Mouse (Mus musculus) C2C12 (cell line): Measurements from ENCODE around the gene Tnip2. TPM values are rescaled to one million over a fixed set of nuclear protein-coding genes. Genes with fewer than 3 reads are reported as not detected.

Experiments
- H3K27me3 ChIP-seq: one replicate; pipeline ENCODE4 v1.6.1; 2011; ENCODE audit not compliant: control insufficient read depth, insufficient read depth, insufficient read length
- H3K36me3 ChIP-seq: one replicate; pipeline ENCODE4 v1.6.1; 2011; ENCODE audit not compliant: control insufficient read depth, insufficient read depth
- H3K4me3 ChIP-seq: one replicate; pipeline ENCODE4 v1.5.1; 2011; ENCODE audit warnings: mild to moderate bottlenecking, control low read depth; ENCODE audit not compliant: poor library complexity, insufficient read depth, severe bottlenecking
- H3K79me2 ChIP-seq: one replicate; pipeline ENCODE4 v1.6.1; 2011; ENCODE audit not compliant: control insufficient read depth, insufficient read depth
- H3K79me3 ChIP-seq: one replicate; pipeline ENCODE4 v1.6.1; 2011; ENCODE audit warnings: low read depth, control low read depth
- H3ac ChIP-seq: one replicate; pipeline ENCODE3; 2011; ENCODE audit warnings: low read depth; ENCODE audit not compliant: control insufficient read depth, insufficient read length
- CEBPB ChIP-seq: IDR thresholded peaks from one replicate; pipeline ENCODE4 v1.6.1; 2011; ENCODE audit warnings: low read depth, mild to moderate bottlenecking, control low read depth, moderate library complexity
- CTCF ChIP-seq: IDR thresholded peaks from one replicate; pipeline ENCODE4 v1.5.1; 2011; ENCODE audit not compliant: control insufficient read depth, insufficient read depth, insufficient read length
- FOSL1 ChIP-seq: IDR thresholded peaks from one replicate; pipeline ENCODE4 v1.8.0; 2011; ENCODE audit warnings: mild to moderate bottlenecking, low read length; ENCODE audit not compliant: poor library complexity, insufficient read depth, severe bottlenecking
- MAX ChIP-seq: IDR thresholded peaks from one replicate; pipeline ENCODE4 v1.6.1; 2011; ENCODE audit warnings: mild to moderate bottlenecking, control low read depth
- MYOD1 ChIP-seq: IDR thresholded peaks from one replicate; pipeline ENCODE4 v1.6.1; 2011; ENCODE audit warnings: low read depth; ENCODE audit not compliant: control insufficient read depth, insufficient read length
- MYOG ChIP-seq: IDR thresholded peaks from one replicate; pipeline ENCODE4 v1.6.1; 2011; ENCODE audit not compliant: control insufficient read depth, insufficient read length; ENCODE audit errors: extremely low read depth
- USF1 ChIP-seq: IDR thresholded peaks from one replicate; pipeline ENCODE4 v1.6.1; 2011; ENCODE audit warnings: low read depth, mild to moderate bottlenecking, control low read depth, moderate library complexity
- polyA plus RNA-seq: library from polyadenylated mRNA; unstranded; fragments of >200 nt; fragmentation: generic; extraction: Trizol; gene quantifications from one replicate; pipeline ENCODE4 v1.2.1, GENCODE M21; 2012; ENCODE audit warnings: missing spikeins

Tnip2 gene
- polyA plus RNA-seq, 1 experiment = 9.3 TPM

DNA sequence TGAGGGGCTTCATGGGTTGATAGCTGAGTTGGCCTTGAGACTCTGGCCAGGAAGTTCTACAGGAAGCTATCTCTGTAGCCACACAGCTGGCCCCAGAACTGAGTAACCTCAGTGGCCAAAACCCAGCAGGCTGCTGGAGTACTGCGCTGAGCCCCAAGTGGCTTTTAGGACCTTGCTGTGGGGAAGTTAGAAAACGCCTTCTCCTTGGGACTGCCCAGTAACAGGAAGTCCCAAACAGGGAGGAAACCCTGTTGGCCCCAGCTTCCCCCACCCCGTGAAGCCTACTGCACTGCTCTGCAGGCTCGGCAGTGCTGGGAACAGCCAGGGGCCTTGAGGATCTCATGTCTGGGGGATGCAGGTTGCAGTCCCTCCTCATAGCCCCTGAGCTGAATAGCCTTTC lies 29.3 kb upstream of the Tnip2 start:
- TF ChIP-seq MAX (no peak), MYOD1 (no peak), FOSL1 (no peak), CTCF (no peak), CEBPB (no peak), USF1 (no peak), MYOG (no peak)
- Histone ChIP-seq H3ac (no peak overlapping the region), H3K36me3 (peaks cover 7% of the 10 kb centered on the region), H3K79me3 (peaks cover 9% of the 10 kb centered on the region), H3K4me3 (no peak overlapping the region), H3K27me3 (no peaks in the 10 kb centered on the region), H3K79me2 (peaks cover 56% of the 10 kb centered on the region)

DNA sequence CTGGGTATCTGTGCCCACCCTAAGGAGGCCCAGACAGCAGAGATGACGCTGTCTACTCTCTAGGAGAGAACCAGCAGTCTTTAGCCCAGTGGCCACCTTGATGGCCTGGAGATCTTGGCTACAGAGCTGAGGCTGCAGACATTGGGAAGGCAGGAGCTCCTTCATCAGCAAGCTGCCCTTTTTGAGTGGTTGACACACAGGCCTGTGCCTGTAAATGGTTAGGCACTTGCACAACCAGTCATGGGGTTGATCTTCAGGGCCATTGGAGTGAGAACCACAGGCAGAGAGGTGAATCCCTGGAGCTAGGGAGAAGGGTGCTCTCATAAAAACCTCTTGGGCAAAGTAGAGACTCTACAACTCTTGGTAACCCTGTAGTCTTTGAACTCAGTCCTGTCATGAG lies 28.4 kb upstream of the Tnip2 start:
- TF ChIP-seq MYOD1 (no peak), CTCF (no peak), FOSL1 (no peak), MAX (no peak), USF1 (no peak), MYOG (no peak), CEBPB (no peak)
- Histone ChIP-seq H3K36me3 (peaks cover 7% of the 10 kb centered on the region), H3K4me3 (no peak overlapping the region), H3K27me3 (no peaks in the 10 kb centered on the region), H3K79me3 (peaks cover 9% of the 10 kb centered on the region), H3ac (no peak overlapping the region), H3K79me2 (peaks cover 64% of the 10 kb centered on the region)

DNA sequence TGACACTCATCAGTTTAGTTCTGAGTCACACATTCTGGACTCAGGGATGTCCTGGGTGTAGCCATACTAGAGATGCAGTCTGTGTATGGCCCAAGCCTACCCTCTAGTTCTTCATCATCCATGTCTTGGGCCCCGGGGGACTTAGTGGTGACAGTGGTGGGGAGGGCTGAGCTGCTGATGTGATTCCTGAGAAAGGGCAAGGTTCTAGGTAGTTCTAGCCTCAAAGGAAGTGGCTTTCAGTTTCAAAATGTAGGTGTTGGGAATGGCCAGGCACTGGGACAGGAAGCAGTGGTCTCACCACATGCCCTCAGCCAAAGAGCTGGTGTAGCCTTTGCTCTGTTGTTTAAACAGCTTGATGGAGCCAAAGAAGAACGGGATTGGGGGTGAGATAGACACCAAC lies 25.3 kb upstream of the Tnip2 start:
- Histone ChIP-seq H3K27me3 (no peaks in the 10 kb centered on the region), H3K4me3 (no peak overlapping the region), H3K79me3 (peaks cover 8% of the 10 kb centered on the region), H3ac (no peak overlapping the region), H3K36me3 (peaks cover 6% of the 10 kb centered on the region), H3K79me2 (peaks cover 73% of the 10 kb centered on the region)
- no peak for TF ChIP-seq MYOG
- TF ChIP-seq CTCF = no peak
- TF ChIP-seq FOSL1 = no peak

DNA sequence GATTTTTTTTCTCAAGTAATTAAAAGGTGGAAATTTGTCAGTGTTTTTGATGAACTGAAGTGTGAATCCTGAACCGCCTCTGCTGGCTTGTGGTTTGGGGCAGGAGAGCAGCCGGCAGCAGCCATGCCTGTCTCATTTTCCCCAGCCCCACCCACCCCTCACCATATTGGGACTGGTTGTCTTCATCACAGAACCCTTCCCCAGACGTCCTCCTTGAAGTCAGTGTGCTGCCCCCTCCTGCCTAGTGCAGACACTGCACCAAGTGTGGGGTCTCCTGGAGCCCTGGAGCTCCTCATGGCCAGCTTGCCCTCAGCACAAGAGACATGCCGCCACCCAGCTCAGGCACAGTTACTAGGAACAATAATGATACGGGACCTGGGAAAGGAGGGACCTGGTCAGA lies 24.7 kb upstream of the Tnip2 start:
- Histone ChIP-seq H3ac (no peak overlapping the region), H3K79me3 (peaks cover 8% of the 10 kb centered on the region)
- TF ChIP-seq USF1 (no peak), CEBPB (no peak), MYOD1 (no peak), FOSL1 (no peak), MAX (no peak), CTCF (no peak), MYOG (no peak)

GRCm38 (mm10) chr5:34538079-34538478 lies 24.3 kb upstream of the Tnip2 start:
- Histone ChIP-seq H3K36me3 (peaks cover 6% of the 10 kb centered on the region), H3ac (no peak overlapping the region)

More for the DNA sequence above, 24.7 kb upstream of the Tnip2 start:
- peaks cover 74% of the 10 kb centered on the region for H3K79me2 ChIP-seq
- peaks cover 6% of the 10 kb centered on the region for H3K36me3 ChIP-seq
- H3K27me3 ChIP-seq = no peaks in the 10 kb centered on the region
- no peak overlapping the region for H3K4me3 ChIP-seq

DNA sequence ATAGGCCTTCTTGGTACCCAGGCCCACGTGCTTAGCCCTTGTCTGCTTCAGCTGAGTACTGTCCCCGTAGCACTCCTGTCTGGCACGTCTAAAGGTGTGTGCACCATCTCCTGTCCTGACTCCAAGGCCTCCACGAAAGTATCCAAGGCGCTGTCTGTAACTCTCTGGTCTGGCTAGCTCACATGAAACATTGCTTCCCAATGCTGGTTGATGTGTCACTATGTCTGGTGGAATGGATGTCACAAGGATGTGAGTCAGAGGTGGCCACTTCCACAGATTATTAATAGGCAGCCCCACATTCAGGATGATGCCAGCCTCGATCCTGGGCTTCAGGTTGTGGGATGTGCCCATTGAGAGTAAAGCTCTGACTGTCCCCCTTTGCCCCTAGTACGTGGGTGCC lies 22.0 kb upstream of the Tnip2 start:
- Histone ChIP-seq H3K27me3 (no peaks in the 10 kb centered on the region), H3ac (no peak overlapping the region), H3K79me2 (peaks cover 81% of the 10 kb centered on the region), H3K79me3 (peaks cover 18% of the 10 kb centered on the region), H3K36me3 (peaks cover 13% of the 10 kb centered on the region), H3K4me3 (no peak overlapping the region)
- TF ChIP-seq MYOG = no peak
- TF ChIP-seq CEBPB = peak; percentile 36

More at GRCm38 (mm10) chr5:34538079-34538478, 24.3 kb upstream of the Tnip2 start:
- Histone ChIP-seq H3K4me3 (no peak overlapping the region), H3K27me3 (no peaks in the 10 kb centered on the region), H3K79me2 (peaks cover 74% of the 10 kb centered on the region), H3K79me3 (peaks cover 8% of the 10 kb centered on the region)
- TF ChIP-seq CEBPB (no peak), USF1 (no peak), FOSL1 (no peak), MYOG (no peak), MYOD1 (no peak), MAX (no peak), CTCF (no peak)
